Mouse (Mus musculus) 416B (cell line): ENCODE measurements around the gene Rhoh.

Experiments used
- DNase-seq: peaks from one replicate; pipeline ENCODE4 v3.0.0; 2011; ENCODE audit warnings: low read depth

Rhoh gene

DNA sequence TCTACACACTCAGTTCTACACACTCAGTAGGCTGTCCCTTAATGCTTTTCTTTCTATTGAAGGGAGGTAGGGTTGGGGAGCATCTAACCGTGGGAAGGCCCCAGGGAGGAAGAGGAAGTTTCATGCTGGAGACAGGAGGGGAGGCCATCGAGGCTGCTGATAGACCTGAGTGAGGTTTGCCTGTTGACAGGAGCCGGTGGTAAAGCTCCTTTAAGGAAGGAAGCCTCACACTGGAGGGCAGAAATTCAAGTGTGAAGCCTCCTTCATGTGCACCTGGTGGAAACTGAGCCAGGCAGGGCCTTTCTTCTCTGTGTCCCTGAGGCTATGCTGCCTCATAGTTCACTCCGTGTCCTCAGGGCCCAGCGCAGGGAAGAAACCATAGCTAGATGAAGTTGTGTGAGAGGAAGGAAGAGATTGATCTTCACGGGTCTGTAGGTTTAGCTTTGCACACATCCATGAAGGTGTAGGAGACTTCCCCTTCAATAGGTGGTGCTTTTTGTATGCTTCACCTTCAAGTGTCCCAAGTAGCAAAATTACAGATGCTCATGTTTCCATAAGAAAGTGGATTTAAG lies 34.2 kb downstream of the Rhoh start:
- DNase-seq: no peak

DNA sequence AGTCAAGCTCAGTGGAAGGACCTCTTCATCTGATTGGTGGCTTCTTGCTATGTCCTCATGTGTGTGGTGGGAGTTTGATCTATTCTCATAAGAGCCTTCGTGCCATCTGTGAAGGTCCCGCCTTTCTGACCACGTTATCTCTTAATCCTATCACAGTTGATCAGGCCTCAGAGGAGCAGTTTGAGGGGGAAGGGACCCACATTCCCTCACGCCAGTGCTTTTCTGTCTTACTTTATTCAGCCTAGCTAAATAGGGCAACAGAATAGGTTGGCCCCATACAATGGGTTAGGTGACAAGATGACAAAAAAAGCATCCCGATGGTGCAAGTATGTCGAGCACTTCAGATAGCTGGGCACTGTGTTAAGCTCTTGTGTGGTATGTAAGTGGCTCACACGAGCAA lies 34.8 kb downstream of the Rhoh start:
- no peak for DNase-seq

DNA sequence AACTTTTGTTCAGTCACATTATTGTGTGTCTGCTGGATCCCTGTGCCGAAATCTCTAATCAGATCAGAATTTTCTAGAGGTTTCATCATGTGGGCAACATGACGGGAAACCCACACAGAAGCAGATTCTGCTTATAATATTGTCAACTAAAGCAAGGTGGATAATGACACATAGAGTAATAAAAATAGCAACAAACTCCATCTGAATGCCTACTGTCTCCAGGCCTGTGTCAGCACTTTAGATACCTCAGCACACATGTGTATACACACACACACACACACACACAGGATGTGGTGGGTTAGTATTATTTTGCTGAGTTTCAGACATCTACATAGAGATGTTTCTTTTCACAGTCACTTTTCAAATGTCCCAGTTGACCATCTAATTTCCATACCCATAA lies 36.7 kb downstream of the Rhoh start:
- peak; percentile 58 for DNase-seq

DNA sequence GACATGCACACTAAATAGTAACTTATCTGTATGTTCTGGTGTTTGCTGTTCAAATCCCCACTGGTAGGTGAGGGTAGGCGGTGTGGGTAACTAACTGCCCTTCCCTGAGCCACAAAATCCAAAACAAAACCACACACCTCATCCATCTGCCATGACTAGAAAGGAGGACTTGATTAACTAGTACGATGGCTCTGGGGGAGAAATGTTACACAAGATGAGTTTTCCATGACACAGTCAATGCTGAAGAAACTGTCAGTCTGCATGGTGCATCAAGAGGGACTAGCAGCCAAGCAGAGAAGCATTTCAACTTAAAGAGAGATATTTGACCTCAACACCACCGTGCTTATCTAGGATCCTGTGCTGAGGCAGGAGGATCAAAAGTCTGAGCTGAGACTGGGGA lies 37.7 kb downstream of the Rhoh start:
- DNase-seq: peak; percentile 70

DNA sequence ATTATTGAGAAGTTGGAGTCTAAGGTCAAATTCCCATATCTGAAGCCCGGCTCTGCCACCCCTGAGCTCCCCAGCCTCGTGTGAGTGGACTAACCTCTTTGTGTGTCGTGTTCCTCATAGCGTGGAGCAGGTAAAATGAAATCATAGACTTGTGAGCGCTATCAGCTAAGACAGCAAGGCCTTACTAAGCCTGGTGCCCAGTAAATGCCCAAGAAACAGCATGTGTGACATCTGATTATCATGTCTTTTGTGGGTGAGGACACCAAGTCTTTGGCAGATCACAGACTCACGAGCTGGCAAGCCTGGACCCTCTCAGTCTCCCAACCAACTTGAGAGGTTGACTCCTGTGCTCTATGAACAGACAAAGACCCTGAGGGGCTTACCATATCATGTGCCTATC lies 39.1 kb downstream of the Rhoh start:
- DNase-seq: no peak

DNA sequence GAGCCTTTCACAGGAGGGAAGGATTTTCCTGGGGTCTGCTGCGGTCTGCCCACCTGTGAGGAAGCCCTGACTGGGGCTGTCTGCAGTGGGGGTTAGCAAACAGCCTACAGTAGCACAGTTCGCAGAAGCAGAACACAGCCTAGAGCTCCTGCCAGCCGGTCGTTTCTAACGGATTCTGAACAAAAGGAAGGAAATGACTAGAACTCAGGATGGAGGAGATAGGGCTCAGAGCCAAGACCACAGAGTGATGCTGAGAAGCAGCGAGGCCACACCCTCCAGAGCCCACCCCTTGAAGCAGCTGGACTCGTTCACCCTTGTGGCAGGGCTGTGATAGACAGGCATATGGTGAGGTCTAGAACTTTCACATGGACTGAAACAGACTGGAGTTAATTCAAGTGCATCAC lies 39.9 kb downstream of the Rhoh start:
- DNase-seq: peak; percentile 99

DNA sequence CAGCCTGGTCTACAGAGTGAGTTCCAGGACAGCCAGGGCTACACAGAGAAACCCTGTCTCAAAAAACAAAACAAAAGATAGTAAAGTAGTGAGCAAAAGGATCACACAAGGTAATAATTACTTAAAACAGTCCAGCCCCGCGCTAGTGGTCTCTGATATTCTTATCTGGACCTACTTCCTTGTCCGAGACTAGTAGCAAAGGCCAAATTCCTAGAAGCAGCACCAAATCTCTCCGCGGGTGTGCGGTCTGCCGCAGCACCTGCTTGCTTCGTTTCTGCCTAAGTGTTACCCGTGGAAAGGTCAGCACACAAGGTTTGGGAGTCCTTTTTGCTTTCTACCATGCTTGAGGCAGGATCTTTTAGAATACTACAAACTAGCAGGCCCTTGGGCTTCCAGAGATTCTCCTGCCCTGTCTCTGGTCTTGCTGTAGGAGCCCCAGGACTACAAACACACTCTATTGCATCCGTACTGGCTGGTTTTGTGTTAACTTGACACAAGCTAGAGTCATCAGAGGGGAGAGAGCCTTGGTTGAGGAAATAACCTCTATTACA lies 40.9 kb downstream of the Rhoh start:
- DNase-seq: no peak

DNA sequence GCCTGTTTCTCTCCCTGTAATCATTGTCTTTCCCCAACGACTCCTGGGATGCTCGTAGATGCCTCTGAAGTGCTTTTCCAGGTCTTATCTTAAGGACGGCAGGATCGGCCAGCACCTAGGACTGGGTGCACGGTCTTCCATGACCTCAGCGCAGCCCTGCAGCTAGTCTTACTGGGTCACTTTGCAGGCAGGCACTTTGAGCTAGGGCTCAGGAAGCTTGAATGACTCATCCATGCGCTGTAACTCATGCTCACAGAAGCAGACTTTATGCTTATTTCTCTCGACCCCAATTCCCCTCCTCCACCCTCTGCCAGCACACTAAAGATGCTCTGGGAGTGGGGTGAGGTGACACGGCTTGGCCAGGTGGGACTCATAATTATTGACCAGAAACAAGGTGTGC lies 41.8 kb downstream of the Rhoh start:
- peak; percentile 89 for DNase-seq

DNA sequence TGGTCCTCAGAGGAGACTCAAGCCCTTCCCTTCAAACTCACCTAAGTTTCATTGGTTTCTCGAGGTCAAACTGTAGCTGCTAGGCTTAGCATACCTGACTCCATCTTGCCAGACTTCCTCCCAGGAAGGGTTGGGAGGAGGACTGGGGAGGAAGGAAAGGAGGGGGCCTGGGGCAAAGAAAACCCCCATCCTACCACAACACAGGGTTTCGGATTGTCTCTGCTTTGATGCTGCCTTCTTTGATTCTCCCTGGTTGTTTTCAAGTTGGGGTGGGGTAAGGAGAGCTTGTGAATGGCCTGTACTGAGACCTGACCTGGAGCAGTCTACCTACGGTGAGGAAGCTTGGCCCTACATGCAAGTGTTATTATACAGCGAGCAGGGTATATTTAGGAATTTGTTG lies 43.5 kb downstream of the Rhoh start:
- DNase-seq: no peak

DNA sequence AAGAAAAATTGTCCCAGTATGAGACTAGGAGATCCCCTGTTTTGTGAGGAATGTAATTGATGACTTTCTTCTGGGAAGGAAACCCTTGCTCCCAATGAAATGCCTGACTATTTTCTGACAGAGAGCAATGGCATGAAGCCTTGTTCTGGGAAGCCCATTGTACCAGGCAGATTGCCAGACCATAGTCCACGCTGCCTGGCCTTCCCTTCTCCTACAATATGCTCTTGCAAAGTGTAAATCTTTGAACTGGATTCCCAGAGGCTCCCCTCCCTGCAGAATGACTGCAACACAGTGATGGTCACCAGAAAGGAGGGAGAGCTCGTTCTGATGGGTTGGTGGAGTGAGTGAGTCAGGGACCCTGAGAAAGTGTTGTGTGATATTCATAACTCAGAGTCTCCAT lies 47.7 kb downstream of the Rhoh start:
- no peak for DNase-seq

DNA sequence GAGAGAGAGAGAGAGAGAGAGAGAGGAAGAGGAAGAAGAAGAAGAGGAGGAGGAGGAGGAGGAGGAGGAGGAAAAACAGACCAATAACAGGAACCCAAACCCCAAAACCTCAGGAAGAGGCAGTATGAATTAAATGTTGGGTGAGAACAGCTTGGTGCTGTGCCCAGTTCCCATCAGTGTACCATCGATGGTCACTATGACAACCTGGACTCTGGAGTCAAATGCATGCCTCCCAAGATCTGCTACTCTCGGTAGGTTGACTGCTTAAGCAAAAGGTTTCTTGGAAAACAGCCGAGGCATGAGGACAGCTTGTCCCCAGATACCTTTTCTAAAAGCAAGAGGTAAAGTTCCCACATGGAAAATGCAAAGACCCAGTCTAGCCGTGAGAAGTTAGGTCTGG lies 48.3 kb downstream of the Rhoh start:
- no peak for DNase-seq

DNA sequence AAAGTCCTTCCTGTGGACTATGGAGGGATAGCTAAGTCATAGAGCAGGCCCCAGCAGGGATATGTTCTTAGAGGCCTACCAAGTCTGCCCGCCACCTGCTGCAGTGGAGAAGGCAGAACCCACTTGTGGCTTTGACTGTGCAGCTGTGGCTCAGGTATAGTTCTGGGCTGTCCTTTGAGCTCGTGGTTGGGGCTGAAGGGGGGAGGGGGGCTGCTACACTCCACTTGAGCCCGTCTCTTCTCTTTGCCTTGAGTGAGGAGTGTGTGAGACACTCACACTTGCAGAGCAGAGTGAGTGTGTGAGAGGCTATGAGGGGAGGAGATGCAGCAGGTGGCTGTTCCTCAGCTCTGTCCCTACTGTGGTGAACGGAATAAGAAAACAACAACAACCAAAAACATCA lies 49.4 kb downstream of the Rhoh start:
- no peak for DNase-seq

DNA sequence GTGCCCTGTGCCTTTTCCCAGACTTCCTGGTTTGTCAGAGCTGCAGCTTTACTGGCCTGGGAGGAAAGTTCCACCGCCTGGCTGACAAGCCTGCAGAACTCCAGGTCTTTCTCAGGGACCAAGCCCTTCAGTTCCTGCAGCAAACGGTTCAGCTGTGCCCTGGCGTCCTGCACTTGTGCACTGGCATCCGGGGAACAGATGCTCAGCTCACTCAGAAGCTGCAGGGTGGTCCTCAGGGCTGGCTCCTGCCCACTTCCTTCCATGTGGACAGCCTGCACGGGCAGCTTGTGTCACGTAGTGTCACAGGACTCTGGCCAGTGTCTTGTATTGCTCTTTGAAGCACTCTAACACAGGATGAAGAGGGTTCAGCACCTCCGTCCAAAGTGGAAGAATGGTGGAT lies 50.7 kb downstream of the Rhoh start:
- no peak for DNase-seq

DNA sequence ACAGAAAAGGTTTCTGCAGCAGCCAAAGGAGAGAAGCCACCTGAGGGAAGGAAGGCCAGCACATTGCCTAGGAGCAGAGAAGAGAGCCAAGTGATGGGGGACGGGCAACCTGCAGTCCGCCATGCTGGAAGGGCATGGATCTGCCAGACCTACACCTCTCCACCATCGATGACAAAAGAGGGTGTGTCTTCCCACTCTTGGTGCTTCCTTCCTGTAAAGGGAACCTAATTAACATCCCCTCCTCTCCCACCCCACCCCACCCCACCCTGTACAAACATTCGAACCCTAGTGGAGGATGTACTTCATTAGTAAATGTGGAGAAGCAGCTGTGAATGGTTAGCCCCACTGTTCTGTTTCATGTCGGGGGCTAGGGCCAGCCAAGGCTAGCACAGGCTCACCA lies 51.2 kb downstream of the Rhoh start:
- no peak for DNase-seq

DNA sequence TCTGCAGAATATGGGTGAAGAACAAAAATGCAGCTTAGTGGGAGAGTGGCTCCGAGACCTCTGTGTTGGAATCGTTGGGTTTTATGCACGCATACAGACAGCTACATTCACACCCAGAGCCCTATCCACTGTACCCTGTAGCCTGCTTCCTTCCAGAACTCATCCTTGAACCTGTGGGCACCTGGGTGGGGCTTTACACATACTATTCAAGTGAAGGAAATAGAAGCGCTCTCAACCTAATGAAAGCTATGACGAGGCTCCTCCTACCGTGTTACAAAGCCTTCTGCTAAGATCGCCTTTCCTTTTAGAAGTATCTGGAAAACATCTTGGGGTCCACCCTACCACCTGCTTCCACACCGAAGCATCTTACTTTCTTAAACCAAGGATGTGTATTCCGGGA lies 52.1 kb downstream of the Rhoh start:
- DNase-seq: no peak

DNA sequence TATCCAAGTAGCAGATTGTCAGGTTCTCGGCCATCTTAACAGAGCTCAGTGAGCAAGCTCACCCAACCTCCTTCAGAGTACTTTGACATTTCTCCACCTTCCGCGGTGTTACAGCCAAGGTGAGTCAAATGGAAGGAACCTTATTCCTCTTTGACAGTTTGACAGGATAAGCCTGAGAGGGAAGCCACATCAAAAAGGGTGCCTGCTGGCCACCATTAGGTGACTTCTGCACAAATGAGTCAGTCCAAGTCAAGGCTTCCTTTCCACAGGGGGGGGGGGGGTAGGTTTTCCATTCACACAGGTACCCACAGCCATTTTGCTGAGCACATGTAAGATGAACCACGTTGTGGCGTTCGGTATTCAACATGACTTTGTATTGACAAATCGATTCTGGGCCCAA lies 53.3 kb downstream of the Rhoh start:
- DNase-seq: no peak

DNA sequence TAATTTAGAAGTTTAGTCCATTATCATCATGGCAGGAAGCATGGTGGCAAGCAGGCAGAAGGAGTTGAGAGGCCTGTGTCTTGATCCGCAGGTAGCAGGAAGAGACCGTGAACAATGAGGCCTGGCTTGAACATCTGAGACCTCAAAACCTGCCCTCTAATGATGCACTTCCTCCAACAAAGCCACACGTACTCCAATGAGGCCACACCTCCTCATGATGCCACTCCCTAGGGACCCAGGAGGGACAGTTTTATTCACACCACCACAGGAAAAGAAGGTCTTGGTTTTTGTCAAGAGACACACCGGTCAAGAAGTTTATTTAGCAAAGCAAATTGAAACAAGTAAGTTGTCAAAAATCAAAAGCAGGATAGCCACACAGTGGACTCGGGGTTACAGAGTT lies 55.9 kb downstream of the Rhoh start:
- peak; percentile 37 for DNase-seq

DNA sequence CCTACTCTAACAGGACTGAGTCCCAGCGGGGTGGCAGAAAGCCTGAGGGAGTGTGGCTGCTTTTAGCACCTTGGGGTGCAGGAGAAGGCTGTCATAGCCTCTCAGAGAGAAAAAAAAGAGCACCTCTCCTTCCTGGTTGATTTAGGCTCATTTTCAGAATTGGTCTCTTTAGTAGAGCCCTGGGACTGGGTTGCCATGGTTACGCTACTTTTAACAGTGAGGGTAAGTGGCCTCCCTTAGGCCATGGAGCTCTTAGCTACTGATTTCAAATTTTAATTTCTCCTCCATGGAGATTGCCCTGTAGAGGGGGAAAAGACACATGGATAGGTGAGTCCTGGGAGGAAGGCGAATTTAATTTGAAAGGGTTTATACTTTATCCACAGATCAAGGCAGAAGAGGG lies 57.6 kb downstream of the Rhoh start:
- DNase-seq: peak; percentile 36

DNA sequence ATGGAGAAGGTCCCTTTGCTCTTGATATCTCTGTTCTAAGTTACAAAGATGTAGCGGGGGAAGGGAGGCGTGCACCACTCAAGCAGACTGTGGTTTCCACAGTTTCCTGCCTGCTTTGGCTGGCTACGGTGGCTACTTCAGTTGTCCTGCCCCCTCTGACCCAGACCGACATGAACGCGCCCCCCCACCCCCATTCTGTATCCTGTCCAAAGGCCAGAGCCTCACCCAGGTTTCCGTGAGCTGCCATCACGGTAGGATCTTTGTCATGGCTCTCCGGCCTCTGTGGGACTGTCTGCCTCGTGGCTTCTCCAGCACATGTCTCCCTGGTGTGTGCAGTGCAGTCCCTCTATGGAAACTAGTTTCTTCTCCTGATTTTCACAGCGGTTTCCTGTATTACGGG lies 58.3 kb downstream of the Rhoh start:
- DNase-seq: peak; percentile 97

DNA sequence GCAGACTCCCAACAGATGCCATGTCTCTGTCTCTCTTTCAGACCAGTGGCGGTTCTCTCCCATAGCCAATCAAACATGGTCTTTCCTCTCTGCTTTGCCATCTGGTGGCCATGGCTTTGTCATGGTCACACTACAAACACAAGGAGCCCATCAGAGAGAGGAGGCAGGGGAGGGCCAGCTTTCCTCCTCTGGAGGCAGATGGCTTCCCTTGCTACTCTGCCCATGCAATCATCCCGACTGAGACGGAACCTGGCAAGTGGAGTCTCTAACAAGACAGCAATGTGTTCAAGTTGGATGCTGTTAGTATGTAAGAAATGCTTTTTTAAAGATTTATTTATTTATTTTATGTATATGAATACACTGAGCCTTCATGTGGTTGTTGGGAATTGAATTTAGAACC lies 58.9 kb downstream of the Rhoh start:
- no peak for DNase-seq

DNA sequence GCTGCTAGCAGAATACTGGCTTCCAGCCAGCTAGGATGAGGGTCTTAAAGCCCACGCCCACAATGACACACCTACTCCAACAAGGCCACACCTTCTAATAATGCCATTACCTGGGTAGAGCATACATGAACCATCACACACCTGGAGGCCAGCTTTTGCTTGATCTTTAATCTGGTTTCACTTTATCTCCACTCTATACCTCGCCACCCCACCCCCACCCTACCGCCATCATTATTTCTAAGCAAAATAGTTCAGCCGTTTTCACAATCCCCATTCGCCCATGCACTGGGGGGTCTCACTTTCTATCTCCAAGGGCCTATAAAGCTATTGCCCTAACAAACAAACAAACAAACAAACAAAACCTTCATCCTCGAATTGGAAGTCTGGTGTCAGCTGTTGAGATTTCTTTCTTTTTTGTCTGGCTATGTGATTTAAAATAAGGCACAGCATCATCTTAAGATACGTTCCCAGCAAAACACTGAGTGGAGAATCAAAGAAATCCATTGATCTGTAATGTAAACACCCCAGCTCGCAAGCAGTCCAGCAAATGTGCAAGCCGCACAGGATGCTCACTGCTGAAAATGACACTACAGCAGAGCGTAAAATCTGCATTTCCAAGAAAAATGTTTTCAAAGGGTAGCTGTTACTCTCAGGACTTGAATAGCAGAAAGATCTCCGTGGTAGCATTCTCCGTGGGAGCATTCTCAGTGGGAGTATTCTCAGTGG lies 59.9 kb downstream of the Rhoh start:
- no peak for DNase-seq

DNA sequence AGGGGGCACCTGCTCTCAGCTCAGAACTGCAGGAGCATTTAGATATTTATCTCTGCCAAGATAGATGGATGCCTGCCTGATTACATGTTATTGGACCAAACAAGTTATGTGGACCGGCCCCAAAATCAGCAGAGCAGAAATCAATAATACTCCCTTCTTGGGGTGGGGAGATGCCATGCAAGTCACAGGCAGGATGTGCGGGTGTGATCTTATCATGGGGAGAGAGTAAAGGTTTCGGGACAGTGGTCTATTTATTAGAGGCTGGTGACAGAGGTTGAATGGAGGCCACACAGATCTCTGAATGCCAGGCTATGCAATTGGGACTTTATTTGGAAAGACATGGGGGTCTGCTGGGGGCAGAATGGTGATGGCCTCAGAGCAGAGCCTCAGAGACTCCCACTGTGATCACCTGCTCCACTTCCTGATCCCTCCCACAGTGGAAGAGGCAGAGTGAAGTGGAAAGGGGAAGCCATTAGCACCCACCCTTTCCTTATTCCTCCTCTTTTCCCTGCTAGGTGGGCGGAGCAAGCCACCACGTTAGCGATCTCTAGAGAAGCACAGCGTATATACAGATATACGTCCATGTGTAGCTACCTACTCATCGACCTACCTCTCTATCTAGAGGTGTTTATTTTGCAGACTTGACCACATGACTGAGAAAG lies 60.6 kb downstream of the Rhoh start:
- DNase-seq: no peak

DNA sequence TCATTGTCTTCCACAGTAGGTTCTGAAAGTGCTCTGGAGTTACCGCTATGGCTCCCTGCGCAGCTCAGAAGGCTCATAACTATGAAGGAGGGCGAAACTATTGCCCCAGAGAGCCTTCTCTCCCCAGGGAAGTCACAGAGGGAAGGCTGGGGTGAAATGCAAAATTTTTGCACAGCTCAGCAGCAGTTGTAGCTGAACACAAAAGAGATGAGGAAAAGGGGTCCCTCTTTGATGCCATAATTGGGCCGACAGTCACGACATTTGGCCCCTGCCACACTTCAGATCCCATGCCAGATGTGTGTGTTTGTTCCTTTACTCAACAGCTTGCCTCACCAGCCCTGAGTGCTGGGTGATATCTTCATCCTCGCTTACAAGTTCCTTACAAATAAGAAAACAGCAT lies 65.7 kb downstream of the Rhoh start:
- DNase-seq: no peak

DNA sequence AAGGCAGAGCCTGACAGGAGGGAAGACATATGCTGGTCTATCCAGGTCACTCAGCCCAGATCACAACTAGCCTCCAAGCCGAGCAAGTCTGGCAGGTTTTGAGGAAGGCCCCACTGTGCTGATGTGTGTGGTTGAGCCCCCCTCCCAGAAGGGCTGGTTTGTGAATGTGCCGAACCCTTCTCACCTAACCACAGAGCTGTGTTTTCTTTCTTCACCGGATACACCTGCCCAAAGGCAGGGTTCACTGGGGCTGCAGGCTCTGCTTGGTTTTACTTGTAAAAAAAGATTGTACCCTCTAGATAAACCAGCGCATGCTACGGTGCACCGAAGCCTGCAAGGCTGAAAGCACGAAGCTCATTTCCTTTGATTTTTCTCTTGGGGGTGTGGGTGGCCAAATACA lies 68.1 kb downstream of the Rhoh start:
- DNase-seq: peak; percentile 95
